Mouse (Mus musculus) forebrain, embryonic 12.5 days (tissue): ENCODE measurements around the gene Cuedc1. TPM values are rescaled to one million over a fixed set of nuclear protein-coding genes. Genes with fewer than 3 reads are reported as not detected.

Experiments used
- ATAC-seq: fragments of 200-750 bp; cut with Nextera tagmentation; 2 replicates; pipeline ENCODE4 v1.8.0; 2017; ENCODE audit warnings: moderate TSS enrichment; ENCODE audit not compliant: low FRiP score
- H3K27ac ChIP-seq: fragments of 300-500 bp; sonication (generic); 2 replicates; pipeline ENCODE4 v1.5.1; 2016; ENCODE audit warnings: mild to moderate bottlenecking
- H3K27me3 ChIP-seq: fragments of 300-500 bp; sonication (generic); 2 replicates; pipeline ENCODE4 v1.6.1; 2016; ENCODE audit warnings: mild to moderate bottlenecking
- H3K36me3 ChIP-seq: fragments of 300-500 bp; sonication (generic); replicated peaks from 2 replicates; pipeline ENCODE4 v1.6.1; 2016; ENCODE audit warnings: mild to moderate bottlenecking
- H3K4me1 ChIP-seq: fragments of 300-500 bp; sonication (generic); 2 replicates; pipeline ENCODE4 v1.6.1; 2016
- H3K4me2 ChIP-seq: fragments of 300-500 bp; sonication (generic); 2 replicates; pipeline ENCODE4 v1.6.1; 2016; ENCODE audit warnings: mild to moderate bottlenecking, moderate library complexity
- H3K4me3 ChIP-seq: fragments of 300-500 bp; sonication (generic); replicated peaks from 2 replicates; pipeline ENCODE4 v1.5.1; 2016; ENCODE audit warnings: mild to moderate bottlenecking
- H3K9ac ChIP-seq: fragments of 300-500 bp; sonication (generic); 2 replicates; pipeline ENCODE4 v1.6.1; 2016; ENCODE audit warnings: mild to moderate bottlenecking
- H3K9me3 ChIP-seq: fragments of 300-500 bp; sonication (generic); 2 replicates; pipeline ENCODE4 v1.6.1; 2016
- WGBS: fragments of 180-500 bp; shearing (Covaris S2); methylation state at CpG from one replicate; pipeline ENCODE4 v1.1.7; 2016; 5-methylcytosine and 5-hydroxymethylcytosine counted together
- polyA plus RNA-seq: library from polyadenylated mRNA; unstranded; fragments of >200 nt; fragmentation: Nextera tagmentation; extraction: Ambion mirVana; gene quantifications from 2 replicates; pipeline ENCODE4 v1.2.1, GENCODE M21; 2016

Gene Cuedc1
- polyA plus RNA-seq, 1 experiment from 2014 or later: 42.5 TPM

DNA sequence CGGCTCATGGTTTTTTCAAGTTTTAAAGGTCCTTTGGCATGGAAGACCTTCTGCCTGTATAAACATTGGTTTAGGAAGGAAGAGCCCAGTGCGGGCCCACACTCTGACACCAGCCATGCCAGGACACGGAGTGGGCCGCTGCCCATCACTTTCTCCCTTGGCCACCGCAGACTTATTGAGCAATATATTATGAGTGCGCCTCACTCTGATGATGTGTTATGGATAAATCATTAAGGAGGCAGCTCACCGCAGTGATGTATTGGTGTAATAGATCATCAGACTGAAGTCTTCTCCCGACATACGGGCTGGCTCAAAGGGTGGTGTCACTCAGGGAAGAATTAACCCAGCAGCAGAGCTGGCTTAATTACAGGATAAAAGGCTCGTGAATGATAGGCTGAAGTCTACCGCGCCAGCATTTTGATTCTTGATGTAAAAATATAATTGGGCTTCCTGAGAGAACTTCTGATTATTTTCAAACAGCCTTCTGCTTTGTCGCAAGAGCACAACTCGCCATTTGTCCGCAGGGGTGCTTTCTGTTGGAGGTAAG lies 124.1 kb downstream of the Cuedc1 start:
- Histone ChIP-seq H3K4me3 (no peak overlapping the region), H3K9ac (no peak overlapping the region), H3K27me3 (peaks cover 5% of the 10 kb centered on the region), H3K36me3 (no peaks in the 10 kb centered on the region), H3K9me3 (no peaks in the 10 kb centered on the region), H3K4me1 (no peaks in the 10 kb centered on the region), H3K4me2 (no peak overlapping the region), H3K27ac (no peak overlapping the region)
- 82% methylated on average over 15 of the region's 15 CpGs for WGBS
- no peak for ATAC-seq

DNA sequence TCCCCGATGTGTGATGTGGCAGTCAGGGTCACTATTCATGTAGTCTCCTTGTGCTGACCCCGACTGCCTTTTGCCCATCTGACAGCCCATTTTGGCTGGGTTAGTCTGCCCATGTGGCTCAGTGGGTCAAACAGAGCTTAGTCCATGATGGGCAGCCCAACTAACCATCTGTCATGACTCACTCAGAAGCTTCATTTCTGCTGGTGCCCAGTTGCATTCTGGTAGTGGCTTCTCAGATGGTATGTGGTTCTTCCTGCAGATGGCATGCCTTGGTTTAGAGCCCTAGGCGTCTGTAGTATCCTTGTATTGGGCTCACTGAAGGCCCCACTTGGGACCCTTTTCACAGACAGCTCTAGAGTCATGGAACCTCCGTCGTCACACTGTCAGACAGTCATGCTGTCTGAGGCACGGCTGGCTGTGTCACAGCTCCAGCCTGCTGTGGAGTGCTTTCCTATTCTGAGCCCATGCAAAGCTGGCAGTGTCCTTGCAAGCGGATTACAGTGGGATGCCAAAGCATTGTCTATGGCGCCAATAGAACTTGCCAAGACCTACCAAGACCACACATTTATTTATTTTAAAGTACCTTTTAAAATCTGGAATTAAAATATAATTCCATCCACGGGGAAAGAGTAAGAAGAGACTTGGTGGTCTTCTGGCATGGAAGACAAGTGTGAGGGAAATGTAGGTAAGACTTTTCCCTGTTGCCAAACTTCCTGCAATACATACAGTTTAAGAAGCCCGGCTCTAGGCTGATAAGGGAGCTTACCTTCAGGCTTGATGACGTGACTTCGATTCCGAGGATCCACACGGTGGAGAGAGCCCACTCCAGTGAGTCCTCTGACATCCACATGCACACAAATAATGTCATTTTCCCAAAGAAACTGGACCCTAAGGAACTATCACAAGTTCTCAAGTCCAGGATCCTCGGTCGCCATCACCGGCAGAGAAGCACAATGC lies 129.4 kb downstream of the Cuedc1 start:
- H3K4me3 ChIP-seq: no peak overlapping the region
- H3K27me3 ChIP-seq: peaks cover 26% of the 10 kb centered on the region
- no peak for ATAC-seq
- H3K4me2 ChIP-seq: no peak overlapping the region
- no peaks in the 10 kb centered on the region for H3K36me3 ChIP-seq
- no peak overlapping the region for H3K27ac ChIP-seq
- H3K9ac ChIP-seq: no peak overlapping the region
- H3K9me3 ChIP-seq: no peaks in the 10 kb centered on the region
- H3K4me1 ChIP-seq: peaks cover 4% of the 10 kb centered on the region
- WGBS: 91% methylated on average over 17 of the region's 17 CpGs

DNA sequence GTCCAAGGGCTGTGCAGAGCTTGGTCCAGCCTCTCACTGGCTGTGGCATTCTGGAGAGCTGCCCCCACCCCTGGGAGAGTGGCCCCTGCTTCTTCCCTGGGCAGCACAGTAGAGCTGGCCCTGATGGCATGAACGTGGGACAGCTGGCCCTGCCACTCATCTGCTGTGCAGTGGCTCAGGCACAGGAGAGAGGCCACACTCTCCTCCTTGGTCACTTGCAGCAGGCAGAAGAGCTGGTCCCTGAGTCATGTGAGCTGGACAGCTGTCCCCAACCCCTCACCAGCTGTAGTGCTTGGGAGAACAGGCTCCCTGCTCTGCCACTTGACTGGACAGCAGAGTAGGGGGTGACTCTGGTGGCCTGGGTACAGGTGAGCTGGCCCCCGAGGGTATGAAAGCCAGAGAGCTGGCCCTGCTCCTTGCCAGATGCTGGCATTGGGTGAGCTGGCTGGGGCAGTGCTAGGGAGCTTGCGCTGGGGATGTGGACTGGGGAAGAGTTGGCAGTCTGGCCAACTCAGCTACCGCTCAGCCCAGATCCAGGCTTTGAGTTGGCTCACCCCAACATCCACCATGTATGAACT lies 133.4 kb downstream of the Cuedc1 start:
- no peak overlapping the region for H3K27ac ChIP-seq
- 88% methylated on average over 4 of the region's 4 CpGs for WGBS

DNA sequence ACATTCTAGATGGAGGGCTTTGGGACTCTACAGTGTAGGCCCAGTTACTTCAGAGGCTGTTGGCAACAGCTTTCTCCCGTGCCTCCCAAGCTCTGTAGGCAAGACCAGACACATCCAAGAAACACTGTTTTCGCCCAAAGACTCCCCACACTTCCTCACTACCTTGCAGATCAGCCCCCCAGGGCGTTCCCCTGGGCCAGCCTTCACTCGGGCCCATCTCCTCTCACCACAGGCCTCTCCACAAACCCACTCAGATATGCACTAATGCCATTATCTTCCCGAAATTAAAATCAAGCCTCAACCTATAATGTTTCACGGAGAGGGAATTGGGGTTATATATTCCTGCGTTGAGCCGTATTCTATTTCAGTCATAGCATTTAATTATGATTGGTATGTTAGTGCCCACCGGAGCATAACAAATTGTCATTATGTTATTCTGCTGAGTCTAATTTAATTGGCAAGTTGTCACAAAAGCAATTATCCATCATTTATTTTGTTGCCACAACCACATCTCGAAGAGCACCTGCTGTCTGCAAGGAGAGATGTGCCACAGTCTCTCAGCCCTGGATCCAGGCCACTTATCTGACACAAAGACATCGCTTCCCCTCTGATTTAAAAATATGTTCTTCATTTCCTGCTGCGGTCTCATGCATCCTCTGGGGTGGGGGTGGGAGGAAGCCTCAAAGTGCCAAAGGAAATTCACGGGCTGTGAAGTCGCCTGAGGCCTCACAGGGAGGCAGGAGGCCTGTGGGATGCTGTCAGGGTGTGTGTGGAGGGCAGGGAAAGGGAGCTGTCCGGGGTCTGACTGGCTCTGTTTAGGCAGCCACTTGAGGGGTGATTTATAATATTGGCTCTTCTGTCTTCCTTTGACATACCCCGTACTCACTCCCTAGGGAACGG lies 135.9 kb downstream of the Cuedc1 start:
- H3K9ac ChIP-seq: no peak overlapping the region
- H3K27ac ChIP-seq: peak overlapping the region; percentile 76
- 29% methylated on average over 17 of the region's 17 CpGs for WGBS
- H3K4me1 ChIP-seq: peaks cover 59% of the 10 kb centered on the region
- no peaks in the 10 kb centered on the region for H3K9me3 ChIP-seq
- ATAC-seq: peak; percentile 50; the same call in 1 of the 2 replicates
- H3K36me3 ChIP-seq: no peaks in the 10 kb centered on the region
- 0 out of 2 replicates have a peak overlapping the region, but pooled peaks have one; percentile 19 for H3K4me2 ChIP-seq
- H3K4me3 ChIP-seq: no peak overlapping the region
- peaks cover 35% of the 10 kb centered on the region for H3K27me3 ChIP-seq

More for the DNA sequence above, 133.4 kb downstream of the Cuedc1 start:
- no peak overlapping the region for H3K4me3 ChIP-seq
- H3K4me2 ChIP-seq: no peak overlapping the region
- H3K36me3 ChIP-seq: no peaks in the 10 kb centered on the region
- H3K9me3 ChIP-seq: no peaks in the 10 kb centered on the region
- H3K27me3 ChIP-seq: peaks cover 29% of the 10 kb centered on the region
- no peak overlapping the region for H3K9ac ChIP-seq
- no peak for ATAC-seq
- peaks cover 41% of the 10 kb centered on the region for H3K4me1 ChIP-seq

DNA sequence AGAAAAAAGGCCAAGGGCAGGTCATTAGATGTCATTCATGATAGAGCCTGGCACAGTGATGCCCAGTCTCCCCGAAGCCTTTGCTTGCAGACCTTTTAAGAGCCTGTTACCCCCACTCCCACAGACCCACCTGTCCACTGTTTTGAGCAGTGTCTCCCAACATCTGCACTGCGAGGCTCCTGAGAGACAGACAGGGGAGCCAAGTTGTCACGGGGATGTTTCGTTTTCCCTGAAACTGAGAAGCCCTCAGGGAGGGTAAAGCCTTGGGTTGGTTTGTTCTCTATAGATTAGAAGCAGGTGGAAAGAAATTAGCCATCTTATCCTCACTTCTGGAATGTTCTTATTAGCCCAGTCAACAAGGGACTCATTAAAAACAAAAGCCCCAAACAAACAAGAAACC lies 136.9 kb downstream of the Cuedc1 start:
- H3K4me1 ChIP-seq: peaks cover 66% of the 10 kb centered on the region
- peak overlapping the region; percentile 26; the same call in 1 of the 2 replicates for H3K27ac ChIP-seq
- no peaks in the 10 kb centered on the region for H3K9me3 ChIP-seq
- ATAC-seq: no peak
- H3K9ac ChIP-seq: no peak overlapping the region
- no peak overlapping the region for H3K4me3 ChIP-seq
- 31% methylated on average over 4 of the region's 4 CpGs for WGBS
- peaks cover 42% of the 10 kb centered on the region for H3K27me3 ChIP-seq
- no peaks in the 10 kb centered on the region for H3K36me3 ChIP-seq
- no peak overlapping the region for H3K4me2 ChIP-seq

DNA sequence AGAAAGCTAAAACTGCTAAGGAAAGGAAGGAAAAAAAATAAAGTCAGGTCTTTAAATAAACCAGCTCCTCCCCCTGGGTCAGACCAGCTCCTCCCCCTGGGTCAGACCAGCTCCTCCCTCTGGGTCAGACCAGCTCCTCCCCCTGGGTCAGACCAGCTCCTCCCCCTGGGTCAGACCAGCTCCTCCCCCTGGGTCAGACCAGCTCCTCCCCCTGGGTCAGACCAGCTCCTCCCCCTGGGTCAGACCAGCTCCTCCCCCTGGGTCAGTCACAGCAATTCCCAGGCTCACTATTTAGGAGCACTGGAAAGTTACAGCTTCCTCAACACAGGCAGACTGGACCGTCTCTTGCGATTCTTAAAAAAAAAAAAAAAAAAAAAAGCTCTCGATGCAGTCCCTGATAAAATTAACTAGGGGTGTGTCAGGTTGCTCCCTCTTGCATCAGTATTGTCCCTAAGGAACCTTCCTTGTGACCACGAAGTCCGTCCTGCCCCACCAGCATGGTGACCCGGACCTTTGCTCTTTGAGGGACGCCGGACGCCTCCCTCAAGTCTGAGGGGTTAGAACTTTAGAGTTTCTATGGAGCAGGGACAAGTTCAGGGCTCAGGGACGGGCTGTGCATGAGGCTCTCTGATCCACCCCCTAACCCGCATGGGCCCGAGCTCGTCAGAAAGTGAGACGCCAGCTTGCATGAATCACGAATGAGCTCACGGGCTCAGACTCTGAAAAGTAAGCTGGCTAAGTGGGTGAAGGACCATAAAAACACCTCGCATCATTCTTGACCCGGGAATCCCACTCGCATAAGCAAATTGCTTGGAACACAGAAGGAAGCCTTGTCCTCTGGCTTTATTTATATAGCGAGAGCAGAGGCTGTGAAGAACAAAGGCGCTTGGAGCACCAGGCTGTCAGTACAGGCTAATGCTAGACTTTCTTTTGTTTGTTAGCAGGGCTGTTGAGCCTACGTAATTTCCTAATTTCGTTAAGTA lies 137.7 kb downstream of the Cuedc1 start:
- WGBS: 3% methylated on average over 23 of the region's 23 CpGs
- H3K9ac ChIP-seq: no peak overlapping the region
- H3K36me3 ChIP-seq: no peaks in the 10 kb centered on the region
- H3K9me3 ChIP-seq: no peaks in the 10 kb centered on the region
- peak; percentile 18; the same call in 1 of the 2 replicates for ATAC-seq
- H3K27me3 ChIP-seq: peaks cover 42% of the 10 kb centered on the region
- H3K4me2 ChIP-seq: peak overlapping the region; percentile 35
- peak overlapping the region; percentile 79 for H3K27ac ChIP-seq
- H3K4me1 ChIP-seq: peaks cover 74% of the 10 kb centered on the region
- H3K4me3 ChIP-seq: no peak overlapping the region

DNA sequence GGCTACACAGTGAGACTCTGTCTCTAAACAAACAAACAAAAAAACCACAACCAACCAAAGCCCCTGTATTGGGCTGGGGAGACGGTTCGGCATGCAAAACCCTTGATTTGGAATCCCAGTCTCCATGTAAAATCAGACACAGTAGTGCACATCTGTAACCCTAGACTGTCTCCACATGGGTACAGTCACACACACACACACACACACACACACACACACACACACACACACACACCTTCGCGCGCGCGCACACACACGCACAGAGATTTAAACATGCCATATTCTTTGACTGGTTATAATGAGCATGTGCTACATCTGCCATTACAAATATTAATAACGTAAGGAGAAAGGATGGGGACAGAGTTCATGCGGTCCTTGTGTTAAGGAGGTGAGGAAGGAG lies 142.4 kb downstream of the Cuedc1 start:
- Histone ChIP-seq H3K27ac (peak overlapping the region; percentile 88), H3K27me3 (peaks cover 26% of the 10 kb centered on the region), H3K4me2 (peak overlapping the region; percentile 38; the same call in 1 of the 2 replicates), H3K4me3 (no peak overlapping the region), H3K9ac (no peak overlapping the region), H3K36me3 (no peaks in the 10 kb centered on the region), H3K9me3 (no peaks in the 10 kb centered on the region), H3K4me1 (peaks cover 59% of the 10 kb centered on the region)
- 36% methylated on average over 10 of the region's 10 CpGs for WGBS
- ATAC-seq: no peak

DNA sequence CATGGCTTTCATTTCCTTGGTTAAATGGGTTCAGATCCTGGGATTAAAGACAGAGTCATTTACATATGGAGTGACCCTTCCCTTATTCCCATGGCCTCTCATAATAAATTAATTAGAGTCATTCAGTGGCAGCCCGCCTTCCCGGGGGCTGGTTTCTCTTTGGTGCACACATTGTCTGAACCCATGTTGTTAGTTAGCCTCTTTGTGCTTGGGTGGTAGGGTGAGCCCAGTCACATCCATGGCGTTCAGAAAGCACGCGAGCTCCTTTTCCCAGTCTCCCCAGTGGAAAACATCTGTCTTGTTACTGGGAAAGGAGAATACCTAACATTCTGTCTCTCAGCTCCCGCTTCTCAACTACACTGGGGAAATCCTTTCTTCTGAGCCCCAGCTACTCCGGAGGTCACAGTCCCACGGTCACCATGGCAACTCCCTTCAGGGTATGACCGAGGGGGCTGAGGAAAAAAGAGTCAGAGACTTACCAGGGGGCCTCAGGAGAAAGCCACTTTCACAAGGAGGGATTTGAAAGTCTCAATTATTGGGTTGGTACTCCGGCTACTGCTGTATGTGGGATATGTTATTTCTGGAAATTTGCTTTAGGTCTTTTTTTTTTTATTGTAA lies 143.0 kb downstream of the Cuedc1 start:
- Histone ChIP-seq H3K27me3 (peaks cover 26% of the 10 kb centered on the region), H3K9ac (no peak overlapping the region), H3K4me1 (peaks cover 53% of the 10 kb centered on the region), H3K4me3 (no peak overlapping the region), H3K27ac (peak overlapping the region; percentile 88), H3K36me3 (no peaks in the 10 kb centered on the region), H3K4me2 (peak overlapping the region; percentile 38), H3K9me3 (no peaks in the 10 kb centered on the region)
- ATAC-seq: peak; percentile 84
- 2% methylated on average over 10 of the region's 10 CpGs for WGBS

DNA sequence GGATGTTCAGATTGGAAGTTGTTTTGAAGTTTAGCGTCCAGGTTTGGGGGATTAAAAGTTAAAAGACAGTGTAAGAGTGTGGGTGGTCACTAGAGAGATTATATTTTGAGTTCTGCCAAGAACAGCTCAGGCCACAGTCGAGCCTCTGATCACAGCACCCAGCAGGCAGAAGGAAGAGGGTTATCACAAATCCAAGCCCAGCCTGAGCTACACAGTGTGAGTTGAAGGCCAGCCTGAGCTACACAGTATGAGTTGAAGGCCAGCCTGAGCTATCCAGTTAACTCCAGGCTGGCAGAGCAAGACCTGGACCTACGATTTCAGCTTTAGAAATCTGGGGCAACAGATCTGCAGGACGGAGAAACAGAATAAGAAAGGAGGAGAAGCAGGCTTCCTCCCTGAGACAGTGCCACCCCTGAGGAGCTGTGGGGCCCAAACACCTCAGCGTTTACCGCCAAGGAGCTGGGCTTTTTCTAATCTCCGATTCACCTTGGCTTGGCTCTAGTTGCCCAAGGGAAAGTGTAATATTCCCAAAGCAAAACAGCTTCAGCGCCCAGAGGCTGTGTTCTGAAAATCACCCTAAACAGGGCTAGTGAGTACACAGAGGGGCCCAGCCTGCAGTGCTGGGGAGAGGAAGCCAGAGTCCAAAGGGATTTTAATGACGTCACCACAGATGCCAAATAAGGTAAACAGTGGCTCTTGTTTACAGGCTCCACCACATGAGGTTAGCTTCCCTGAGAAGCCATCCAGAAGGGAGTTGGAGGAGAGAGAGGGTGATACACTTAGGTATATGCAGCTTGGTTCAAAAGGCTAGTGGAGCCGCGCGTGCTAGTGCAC lies 143.8 kb downstream of the Cuedc1 start:
- 21% methylated on average over 12 of the region's 12 CpGs for WGBS
- ATAC-seq: no peak
- H3K27me3 ChIP-seq: peaks cover 26% of the 10 kb centered on the region
- H3K9me3 ChIP-seq: no peaks in the 10 kb centered on the region
- H3K9ac ChIP-seq: no peak overlapping the region
- H3K27ac ChIP-seq: peak overlapping the region; percentile 88
- no peak overlapping the region for H3K4me3 ChIP-seq
- H3K4me1 ChIP-seq: peaks cover 45% of the 10 kb centered on the region
- H3K4me2 ChIP-seq: peak overlapping the region; percentile 8; the same call in 1 of the 2 replicates
- no peaks in the 10 kb centered on the region for H3K36me3 ChIP-seq
